Mouse (Mus musculus) layer of hippocampus, adult 2 months (tissue): ENCODE data around the gene Bex6. TPM values are rescaled to one million over a fixed set of nuclear protein-coding genes. Genes with fewer than 3 reads are reported as not detected.
A peak's percentile ranks its signal among the peaks of the same experiment; 100 is the strongest.
"Not testable (repeated sequence)": the region's sequence is repeated elsewhere in the genome, so short reads cannot be mapped to it uniquely, and the experiment has no call there.

Experiments
- DNase-seq, 2 experiments: peaks; one replicate each; pipeline ENCODE4 v3.0.0; 2022; ENCODE audit warnings: low spot score in 2 of 2
- H3K27ac ChIP-seq: fragments of 200-600 bp; 2 replicates; pipeline ENCODE4 v1.8.1; 2022
- H3K4me3 ChIP-seq: fragments of 200-600 bp; 2 replicates; pipeline ENCODE4 v1.8.1; 2022; ENCODE audit warnings: mild to moderate bottlenecking
- CTCF ChIP-seq: fragments of 200-600 bp; conservative IDR thresholded peaks from 2 replicates; pipeline ENCODE4 v1.8.1; 2022; ENCODE audit warnings: antibody characterized with exemption, mild to moderate bottlenecking, moderate library complexity
- total RNA-seq, 2 experiments: library from RNA; stranded (reverse); gene quantifications; 2 replicates each; pipeline ENCODE4 v1.2.3; 2021

The Bex6 gene
- total RNA-seq, 2 experiments from 2014 or later, result not detected

DNA sequence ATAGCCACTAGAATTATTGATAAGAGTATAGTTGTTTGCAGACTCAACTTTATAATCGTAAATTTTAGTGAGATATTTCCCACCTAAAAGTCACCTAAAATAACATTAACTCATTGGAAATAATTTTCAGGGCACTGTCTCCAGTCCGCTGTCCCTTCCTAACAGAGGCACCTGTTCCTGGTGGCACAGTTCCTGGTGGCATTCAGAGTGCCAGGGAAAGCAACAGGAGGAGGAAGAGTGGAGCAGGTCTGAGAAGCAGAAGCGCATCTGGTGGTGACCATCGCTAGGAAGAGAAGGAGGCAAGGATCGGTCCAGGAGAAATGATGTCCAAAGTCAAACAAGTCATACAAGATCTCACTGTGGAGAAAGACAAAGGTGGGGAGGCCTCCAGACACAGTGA lies 6.4 kb downstream of the Bex6 start:
- DNase-seq, result no peak
- TF ChIP-seq CTCF, result no peak
- Histone ChIP-seq H3K27ac (no peak overlapping the region), H3K4me3 (no peak overlapping the region)

DNA sequence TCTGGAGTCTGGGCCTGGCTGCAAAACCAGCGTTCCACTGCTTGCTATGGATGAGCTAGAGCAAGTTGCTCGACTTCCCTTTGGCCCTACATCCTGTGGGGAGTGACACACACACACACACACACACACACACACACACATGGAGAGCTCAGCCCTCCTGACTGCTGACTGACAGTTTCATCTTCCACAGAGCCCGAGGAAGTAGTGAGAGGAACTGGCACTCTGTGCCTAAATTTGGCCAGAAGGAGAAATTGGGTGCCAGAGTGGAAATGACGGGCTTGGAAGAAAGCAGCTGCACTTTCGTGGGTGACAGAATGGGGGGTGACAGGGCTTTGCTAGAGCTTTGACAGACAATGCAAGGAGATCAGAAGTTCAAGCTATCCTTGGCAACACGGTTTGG lies 9.5 kb downstream of the Bex6 start:
- Histone ChIP-seq H3K4me3 (no peak overlapping the region), H3K27ac (no peak overlapping the region)
- DNase-seq, result peak; percentile 19 to 25
- no peak for TF ChIP-seq CTCF

DNA sequence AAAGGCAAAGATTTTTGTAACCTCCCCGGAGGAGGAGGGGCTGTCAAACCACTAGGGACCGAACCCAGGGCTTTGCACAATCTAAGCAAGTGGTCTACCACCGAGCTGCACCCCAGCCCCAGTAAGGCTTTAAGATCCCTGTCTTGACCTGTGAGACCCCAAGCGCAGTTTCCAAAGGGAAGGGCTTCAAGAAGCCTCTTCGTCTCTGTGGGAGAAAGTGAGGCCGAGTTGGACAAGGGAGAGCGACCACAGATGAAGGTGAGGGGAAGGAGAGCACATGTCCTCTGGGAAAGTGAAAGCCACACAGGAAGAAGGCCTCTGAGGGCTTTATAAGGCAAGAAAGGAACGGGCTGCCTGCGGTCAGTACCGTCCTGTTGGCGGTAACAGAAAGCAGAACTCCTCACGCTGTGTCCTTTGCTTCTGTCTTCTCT lies 10.4 kb downstream of the Bex6 start:
- peak in 1 of 2 experiments; percentile 6 for DNase-seq
- Histone ChIP-seq H3K27ac (no peak overlapping the region), H3K4me3 (no peak overlapping the region)
- no peak for TF ChIP-seq CTCF

DNA sequence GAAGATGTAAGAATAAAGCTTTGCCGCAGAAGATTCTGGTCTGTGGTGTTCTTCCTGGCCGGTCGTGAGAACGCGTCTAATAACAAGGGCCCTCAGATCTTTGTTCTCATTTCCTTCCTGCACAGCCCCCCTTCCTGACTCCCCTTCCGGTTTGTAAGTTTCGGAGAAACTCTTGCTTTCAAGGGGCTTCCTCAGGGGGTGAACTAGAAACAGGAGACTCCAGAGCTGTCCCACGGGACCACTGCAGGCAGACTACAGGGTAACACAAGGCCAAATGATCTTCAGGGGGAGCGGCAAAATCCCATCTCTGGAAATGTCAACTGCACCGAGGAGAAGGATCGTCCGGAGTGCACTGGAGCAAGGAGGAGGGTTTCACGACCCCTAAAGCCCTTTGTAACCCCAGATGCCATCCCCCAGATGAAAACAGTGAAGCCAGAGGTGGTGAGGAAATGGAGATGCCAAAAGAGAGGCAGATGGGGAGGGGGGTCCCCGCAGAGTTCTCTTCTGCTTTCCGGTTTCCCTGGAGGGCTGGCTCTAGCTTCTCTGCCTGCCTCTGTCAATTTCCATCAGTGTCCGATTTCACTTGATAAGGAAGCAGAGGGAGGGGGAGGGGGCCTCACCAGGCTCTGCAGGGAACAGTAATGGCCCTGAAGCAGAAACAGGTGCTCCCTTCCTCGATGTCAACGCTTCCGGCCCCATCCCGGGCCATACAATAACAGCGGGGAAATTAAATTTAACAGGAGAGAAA lies 20.8 kb downstream of the Bex6 start:
- TF ChIP-seq CTCF, result no peak
- no peak for DNase-seq
- H3K27ac ChIP-seq, result peak overlapping the region; percentile 69
- peak overlapping the region; percentile 35 for H3K4me3 ChIP-seq

DNA sequence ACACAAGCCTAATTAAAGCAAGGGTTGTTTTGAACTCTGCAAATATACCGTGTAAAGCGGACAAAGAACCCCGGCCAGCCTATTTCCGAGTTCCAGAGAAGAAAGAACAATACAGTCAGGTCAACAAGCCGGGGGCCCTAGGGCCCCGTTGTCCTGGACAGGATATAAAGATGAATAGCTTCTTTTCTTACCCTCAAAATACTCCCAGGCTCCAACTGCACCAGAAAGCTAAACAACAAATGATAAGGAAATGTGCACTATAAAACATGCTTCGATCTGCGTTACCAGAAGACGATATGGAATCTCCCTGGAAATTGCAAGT lies 21.3 kb downstream of the Bex6 start:
- DNase-seq, result no peak
- Histone ChIP-seq H3K4me3 (peak overlapping the region; percentile 35; the same call in 1 of the 2 replicates), H3K27ac (peak overlapping the region; percentile 69; the same call in 1 of the 2 replicates)
- no peak for TF ChIP-seq CTCF

DNA sequence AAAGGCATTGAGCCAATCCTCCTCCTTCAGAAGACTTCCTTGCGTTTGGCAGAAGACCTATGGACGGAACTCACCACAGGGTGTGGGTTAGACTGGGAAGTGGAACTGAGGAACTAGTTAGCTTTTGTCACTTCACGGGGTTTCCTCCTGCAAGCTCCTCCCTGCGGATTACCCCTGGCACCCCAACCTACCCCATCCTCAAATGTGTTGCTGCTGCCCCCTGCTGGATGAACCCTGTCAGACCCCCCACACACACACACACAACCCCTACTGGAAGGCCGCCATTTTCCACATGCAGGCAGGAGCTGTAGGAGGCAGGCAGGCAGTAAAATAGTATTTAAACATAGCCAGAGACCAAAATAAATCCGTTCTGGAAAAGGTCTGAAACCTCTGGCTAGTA lies 23.1 kb downstream of the Bex6 start:
- TF ChIP-seq CTCF, result peak; percentile 64
- Histone ChIP-seq H3K27ac (no peak overlapping the region), H3K4me3 (no peak overlapping the region)
- peak; percentile 29 to 53 for DNase-seq

DNA sequence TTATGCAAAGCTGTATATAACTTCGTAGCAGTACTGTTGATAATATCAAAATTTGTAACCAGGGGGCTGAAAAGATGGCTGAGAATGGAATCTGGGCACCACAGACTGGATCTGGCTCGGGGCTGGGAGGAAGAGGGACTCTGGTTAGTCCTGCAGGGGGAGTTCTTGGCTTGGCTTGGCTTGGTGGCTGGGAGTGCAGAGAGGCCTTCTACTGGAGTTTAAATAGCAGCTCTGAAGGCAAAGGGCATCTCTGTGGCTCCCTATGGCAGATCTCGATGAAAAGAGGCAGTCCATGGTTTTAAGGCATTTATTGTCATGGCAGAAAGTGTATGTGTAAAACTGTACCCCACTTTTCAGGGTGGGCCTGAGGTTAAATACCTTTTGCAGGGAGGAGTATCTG lies 25.3 kb downstream of the Bex6 start:
- Histone ChIP-seq H3K4me3 (no peak overlapping the region), H3K27ac (no peak overlapping the region)
- TF ChIP-seq CTCF, result peak; percentile 38; the same call in 1 of the 2 replicates
- no peak for DNase-seq

DNA sequence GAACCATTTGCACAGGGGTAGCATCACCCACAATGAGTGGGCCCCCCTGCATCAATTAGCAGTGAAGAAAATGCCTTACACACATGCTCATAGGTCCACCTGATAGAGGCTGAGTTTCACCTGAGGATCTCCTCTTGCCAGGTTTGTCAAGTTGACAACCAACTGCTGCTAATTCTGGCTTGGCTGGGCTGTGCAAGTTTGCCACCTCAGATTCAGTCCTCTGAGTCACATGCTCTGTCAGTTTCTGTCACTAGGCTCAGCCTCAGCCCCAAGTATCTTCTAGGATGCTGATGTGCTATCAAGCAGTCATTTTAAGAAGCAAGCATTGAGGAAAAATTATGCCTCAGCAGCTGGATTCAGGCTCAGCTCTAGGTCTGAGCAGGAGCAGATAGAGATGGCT lies 34.5 kb downstream of the Bex6 start:
- no peak for TF ChIP-seq CTCF
- Histone ChIP-seq H3K4me3 (no peak overlapping the region), H3K27ac (no peak overlapping the region)
- no peak for DNase-seq

DNA sequence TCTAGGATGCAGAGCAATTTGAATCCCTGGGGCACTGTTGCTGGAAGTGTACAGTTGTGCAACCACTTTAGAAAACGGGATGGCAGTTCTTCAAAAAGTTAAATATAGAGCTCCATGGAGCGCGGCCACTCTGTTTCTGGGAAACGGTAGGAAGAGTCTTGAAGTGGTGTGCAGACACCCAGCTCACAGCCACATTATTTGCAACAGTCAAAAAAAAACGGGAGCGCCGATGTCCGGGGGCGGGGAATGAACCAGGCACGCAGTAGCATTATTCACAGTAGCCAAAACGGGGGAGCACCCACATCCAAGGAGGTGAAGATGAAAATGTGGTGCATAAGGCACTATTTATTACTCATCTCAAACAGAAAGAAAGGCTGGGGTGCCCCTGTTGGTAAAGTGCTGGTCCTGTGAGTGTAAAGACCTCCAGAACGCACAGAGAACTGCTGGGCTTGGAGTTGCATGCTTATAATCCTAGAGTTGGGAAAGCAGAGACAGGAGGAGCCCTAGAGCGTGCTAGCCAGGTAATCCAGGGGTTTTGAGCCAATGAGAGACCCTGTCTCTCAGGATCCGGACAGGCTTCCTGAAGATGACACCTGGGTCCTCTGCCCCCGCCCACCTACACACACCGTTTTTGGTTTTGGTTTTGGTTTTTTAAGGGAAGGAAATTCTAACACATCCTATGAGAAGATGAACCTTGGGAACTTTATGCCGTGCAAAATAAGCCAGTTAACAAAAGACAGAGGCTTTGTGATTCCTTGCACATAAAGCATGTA lies 35.4 kb downstream of the Bex6 start:
- no peak overlapping the region for H3K27ac ChIP-seq
- TF ChIP-seq CTCF, result peak; percentile 20; the same call in 1 of the 2 replicates
- H3K4me3 ChIP-seq, result no peak overlapping the region
- DNase-seq, result no peak

DNA sequence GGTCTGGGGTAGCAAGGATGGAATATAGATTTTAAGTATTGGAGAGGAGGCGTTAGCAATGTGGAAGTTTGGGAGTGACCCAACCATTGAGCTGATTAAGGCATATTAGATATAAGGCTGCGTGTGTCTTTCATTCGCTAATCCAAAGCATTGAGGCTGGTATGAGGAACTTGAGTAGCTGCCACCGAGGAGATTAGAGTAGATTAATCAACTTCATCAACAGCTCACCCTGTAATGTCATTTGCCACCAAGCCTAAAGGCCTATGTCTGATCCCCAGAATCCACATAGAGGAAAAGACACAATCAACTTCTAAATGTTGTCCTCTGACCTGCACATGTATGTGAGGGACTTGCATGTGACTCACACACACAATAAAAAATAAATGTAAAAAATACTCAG lies 42.2 kb downstream of the Bex6 start:
- Histone ChIP-seq H3K27ac (no peak overlapping the region), H3K4me3 (no peak overlapping the region)
- TF ChIP-seq CTCF, result no peak
- no peak for DNase-seq

DNA sequence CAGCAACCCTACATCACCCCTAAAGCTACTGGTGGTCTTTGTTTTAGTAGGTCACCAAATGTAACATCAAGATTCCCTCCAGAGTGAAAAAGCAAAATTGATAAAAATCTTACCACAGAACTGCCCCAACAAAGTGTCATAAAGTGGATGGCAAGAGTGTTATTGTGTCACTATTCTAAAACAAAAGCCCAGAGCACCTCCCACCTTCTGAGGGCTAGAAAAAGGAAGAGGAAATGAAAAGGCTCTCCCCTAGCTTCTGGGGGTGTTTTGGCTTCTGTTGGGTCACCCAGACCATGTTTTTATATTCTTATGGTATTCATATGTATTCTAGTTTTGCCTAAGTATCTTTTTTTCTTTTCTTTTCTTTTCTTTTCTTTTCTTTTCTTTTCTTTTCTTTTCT lies 42.8 kb downstream of the Bex6 start:
- Histone ChIP-seq H3K4me3 (no peak overlapping the region), H3K27ac (no peak overlapping the region)
- TF ChIP-seq CTCF, result no peak
- no peak for DNase-seq

DNA sequence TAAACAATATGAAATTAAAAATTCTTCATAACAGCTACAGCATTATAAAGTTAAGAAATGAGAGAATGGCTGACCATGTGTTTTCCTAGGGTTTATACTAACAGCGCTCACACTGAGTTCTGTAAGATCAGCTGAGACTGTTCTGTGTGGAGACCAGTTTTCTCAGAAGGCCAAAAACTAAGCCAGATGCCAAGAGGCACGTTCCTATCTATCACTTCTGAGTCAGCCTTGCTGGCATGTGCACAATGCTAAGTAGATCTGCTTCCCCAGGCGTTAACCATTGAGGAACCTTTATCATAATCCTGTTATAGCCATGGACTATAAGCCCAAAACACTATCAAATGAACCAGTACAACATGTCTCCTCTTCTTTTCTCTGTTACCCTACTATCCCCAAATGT lies 52.4 kb downstream of the Bex6 start:
- not testable (repeated sequence) for H3K27ac ChIP-seq, DNase-seq, H3K4me3 ChIP-seq

Other genes with a start within 250 kb of the Bex6 start
- gene Pigz, start 246.0 kb upstream of the Bex6 start, total RNA-seq, result 10 to 100 TPM; 11.9 to 15.6 TPM
- gene 0610012G03Rik, start 231.3 kb upstream of the Bex6 start, total RNA-seq, result 10 to 100 TPM; 37.6 to 42.1 TPM
- gene Ncbp2, start 231.3 kb upstream of the Bex6 start, total RNA-seq, result 10 to 100 TPM; 49.5 to 52.3 TPM
- 10 to 100 TPM; 37.5 to 37.6 TPM for gene Senp5, start 176.5 kb upstream of the Bex6 start, total RNA-seq
- gene Pak2, start 100.5 kb upstream of the Bex6 start, total RNA-seq, result 10 to 100 TPM; 29.2 to 29.7 TPM
- gene Pigx, start 80.1 kb upstream of the Bex6 start, total RNA-seq, result 10 to 100 TPM; 24.2 to 27.3 TPM
- 10 to 100 TPM; 62.8 to 65.5 TPM for gene Cep19, start 80.0 kb upstream of the Bex6 start, total RNA-seq
- gene Nrros, start 14.2 kb upstream of the Bex6 start, total RNA-seq, result 10 to 100 TPM; 11.2 to 11.6 TPM
- 10 to 100 TPM; 46.4 to 47.8 TPM for gene Fbxo45, start 67.3 kb downstream of the Bex6 start, total RNA-seq
- 10 to 100 TPM; 11.8 to 13.0 TPM for gene Wdr53, start 67.4 kb downstream of the Bex6 start, total RNA-seq
- gene Smco1, start 91.6 kb downstream of the Bex6 start, total RNA-seq, result not detected
- 10 to 100 TPM; 26.5 to 27.1 TPM for gene Rnf168, start 97.6 kb downstream of the Bex6 start, total RNA-seq
- gene Ubxn7, start 152.4 kb downstream of the Bex6 start, total RNA-seq, result 10 to 100 TPM; 47.7 to 50.4 TPM
- gene Tm4sf19, start 220.7 kb downstream of the Bex6 start, total RNA-seq, result not detected
- gene Tctex1d2, start 239.9 kb downstream of the Bex6 start, total RNA-seq, result 10 to 100 TPM; 11.8 to 14.3 TPM